Mouse (Mus musculus): ENCODE results near the gene Olfr353. TPM values are rescaled to one million over a fixed set of nuclear protein-coding genes. Genes with fewer than 3 reads are reported as not detected.

The Olfr353 gene
- polyA plus RNA-seq, 1 experiment from 2014 or later = not detected

Other genes starting within 250 kb of the Olfr353 start
- not detected in 2 replicates for gene Olfr346, start 207.1 kb downstream of the Olfr353 start, polyA plus RNA-seq (2015; fragmentation: Nextera tagmentation; extraction: Ambion mirVana)
- not detected in 2 replicates for gene Olfr347, start 161.0 kb downstream of the Olfr353 start, polyA plus RNA-seq (2015; fragmentation: Nextera tagmentation; extraction: Ambion mirVana)
- not detected in 2 replicates for gene Olfr348, start 108.7 kb downstream of the Olfr353 start, polyA plus RNA-seq (2015; fragmentation: Nextera tagmentation; extraction: Ambion mirVana)
- not detected in 2 replicates for gene Olfr50, start 102.4 kb downstream of the Olfr353 start, polyA plus RNA-seq (2015; fragmentation: Nextera tagmentation; extraction: Ambion mirVana)
- gene Olfr3, start 75.9 kb downstream of the Olfr353 start, polyA plus RNA-seq (2015; fragmentation: Nextera tagmentation; extraction: Ambion mirVana) = not detected in 2 replicates
- not detected in 2 replicates for gene Olfr350, start 46.6 kb downstream of the Olfr353 start, polyA plus RNA-seq (2015; fragmentation: Nextera tagmentation; extraction: Ambion mirVana)
- gene Olfr351, start 30.3 kb downstream of the Olfr353 start, polyA plus RNA-seq (2015; fragmentation: Nextera tagmentation; extraction: Ambion mirVana) = not detected in 2 replicates
- not detected in 2 replicates for gene Olfr352, start 24.5 kb downstream of the Olfr353 start, polyA plus RNA-seq (2015; fragmentation: Nextera tagmentation; extraction: Ambion mirVana)
- gene Olfr354, start 12.7 kb upstream of the Olfr353 start, polyA plus RNA-seq (2015; fragmentation: Nextera tagmentation; extraction: Ambion mirVana) = not detected in 2 replicates
- gene Olfr355, start 36.0 kb upstream of the Olfr353 start, polyA plus RNA-seq (2015; fragmentation: Nextera tagmentation; extraction: Ambion mirVana) = not detected in 2 replicates
- not detected in 2 replicates for gene Olfr356, start 44.2 kb upstream of the Olfr353 start, polyA plus RNA-seq (2015; fragmentation: Nextera tagmentation; extraction: Ambion mirVana)
- not detected in 2 replicates for gene Olfr357, start 100.9 kb upstream of the Olfr353 start, polyA plus RNA-seq (2015; fragmentation: Nextera tagmentation; extraction: Ambion mirVana)
- not detected in 2 replicates for gene Olfr358, start 116.4 kb upstream of the Olfr353 start, polyA plus RNA-seq (2015; fragmentation: Nextera tagmentation; extraction: Ambion mirVana)
- not detected in 2 replicates for gene Olfr360, start 172.8 kb upstream of the Olfr353 start, polyA plus RNA-seq (2015; fragmentation: Nextera tagmentation; extraction: Ambion mirVana)
- not detected in 2 replicates for gene Olfr361, start 196.4 kb upstream of the Olfr353 start, polyA plus RNA-seq (2015; fragmentation: Nextera tagmentation; extraction: Ambion mirVana)
- gene Olfr362, start 225.0 kb upstream of the Olfr353 start, polyA plus RNA-seq (2015; fragmentation: Nextera tagmentation; extraction: Ambion mirVana) = not detected in 2 replicates
- not detected in 2 replicates for gene Olfr364-ps1, start 246.4 kb upstream of the Olfr353 start, polyA plus RNA-seq (2015; fragmentation: Nextera tagmentation; extraction: Ambion mirVana)

Data from heart, embryonic 16.5 days (tissue).